Comparison of ENCODE assay signal across 26 mouse cellular contexts in genomic region chr3:96542554-96542953, GRCm38 (mm10). TPM values are rescaled to one million over a fixed set of nuclear protein-coding genes. Genes with fewer than 3 reads are reported as not detected.
A peak's percentile ranks its signal among the peaks of the same experiment; 100 is the strongest.
DNase-seq lines count a peak whose midpoint lies in the region; ATAC-seq and TF ChIP-seq lines count a peak whose summit lies in the region.
"Had no signal": no experiment of that assay in that cellular context is flagged by ENCODE, and none has a peak within 500 bp of the region (broad histone marks: within the 10 kb centered on the region; RNA-seq: fewer than 3 reads in every experiment).

No protein-coding gene starts in this region.

- WGBS in forebrain, embryonic 14.5 days, result 79% methylated on average over 8 of the region's 8 CpGs
- 72% methylated on average over 8 of the region's 8 CpGs for WGBS in forebrain, postnatal 0 days

- no peak overlapping the region for H3K4me2 ChIP-seq in forebrain, embryonic 14.5 days (ENCODE audit: low read length)
- H3K4me2 ChIP-seq in forebrain, postnatal 0 days (ENCODE audit: low read depth), result no peak overlapping the region
- H3K4me2 ChIP-seq: embryonic facial prominence, embryonic 12.5 days; forebrain, embryonic 13.5 days had no signal

- H3K27me3 ChIP-seq in forebrain, embryonic 14.5 days (replicated peaks; ENCODE audit: control insufficient read depth, insufficient read depth, low read length), result no peaks in the 10 kb centered on the region
- no peaks in the 10 kb centered on the region for H3K27me3 ChIP-seq in forebrain, postnatal 0 days (ENCODE audit: insufficient read depth, low read length)
- H3K27me3 ChIP-seq: embryonic facial prominence, embryonic 12.5 days had no signal

- no peaks in the 10 kb centered on the region for H3K4me1 ChIP-seq in forebrain, embryonic 14.5 days (ENCODE audit: control insufficient read depth, insufficient read depth, low read length)
- 0 out of 2 replicates have a peak, but pooled peaks cover 2% of the 10 kb centered on the region for H3K4me1 ChIP-seq in forebrain, postnatal 0 days (ENCODE audit: insufficient read depth)
- H3K4me1 ChIP-seq: forebrain, embryonic 13.5 days had no signal

- H3K27ac ChIP-seq in forebrain, embryonic 14.5 days (ENCODE audit: low read depth, low read length), result no peak overlapping the region
- H3K27ac ChIP-seq in forebrain, postnatal 0 days (ENCODE audit: low read depth, low read length), result no peak overlapping the region
- peak overlapping the region; percentile 77 for H3K27ac ChIP-seq in layer of hippocampus, adult 2 months
- H3K27ac ChIP-seq in left cerebral cortex, adult 2 months, result 0 out of 2 replicates have a peak overlapping the region, but pooled peaks have one; percentile 19
- H3K27ac ChIP-seq: embryonic facial prominence, embryonic 10.5 days; embryonic facial prominence, embryonic 12.5 days; forebrain, embryonic 13.5 days had no signal

- ATAC-seq in forebrain, embryonic 14.5 days, result no peak
- ATAC-seq in forebrain, postnatal 0 days, result no peak
- ATAC-seq: CD4-positive, CD25-positive, alpha-beta regulatory T cell, adult 4 months; forebrain, embryonic 13.5 days; forebrain, embryonic 16.5 days had no signal

- H3K9me3 ChIP-seq in forebrain, embryonic 14.5 days (replicated peaks; ENCODE audit: control insufficient read depth, low read length), result no peaks in the 10 kb centered on the region
- no peaks in the 10 kb centered on the region for H3K9me3 ChIP-seq in forebrain, postnatal 0 days (ENCODE audit: low read length)
- H3K9me3 ChIP-seq: embryonic facial prominence, embryonic 10.5 days; embryonic facial prominence, embryonic 12.5 days; forebrain, embryonic 13.5 days; G1E had no signal

- no peak overlapping the region for H3K9ac ChIP-seq in forebrain, embryonic 14.5 days (ENCODE audit: low read length)
- no peak overlapping the region for H3K9ac ChIP-seq in forebrain, postnatal 0 days
- H3K9ac ChIP-seq: embryonic facial prominence, embryonic 12.5 days; forebrain, embryonic 13.5 days had no signal

- DNase-seq in forebrain, embryonic 14.5 days (ENCODE audit: low spot score), result peak; percentile 27
- no peak for DNase-seq in forebrain, postnatal 0 days
- DNase-seq in layer of hippocampus, adult 2 months (ENCODE audit: low spot score in 2 of 2), result peak in 1 of 2 experiments; percentile 34
- DNase-seq in layer of hippocampus, adult 11-12 months (ENCODE audit: low spot score), result no peak
- no peak for DNase-seq in left cerebral cortex, adult 2 months (ENCODE audit: extremely low spot score in 1 of 2, low spot score in 2 of 2)
- no peak for DNase-seq in left cerebral cortex, adult 9 months (ENCODE audit: low spot score in 2 of 2)
- DNase-seq in lung, postnatal 25 days (ENCODE audit: low spot score), result no peak
- DNase-seq: adrenal gland, adult 2 months; adrenal gland, postnatal 10 days; adrenal gland, postnatal 25 days; B cell, adult 2 months; cerebellum, adult 11-12 months; cerebellum, adult 2 months; cerebellum, adult 9-10 months; cerebellum, postnatal 10 days; cerebellum, postnatal 25 days had no signal

- no peaks in the 10 kb centered on the region for H3K36me3 ChIP-seq in forebrain, embryonic 14.5 days (ENCODE audit: control insufficient read depth, insufficient read depth, low read length)
- no peaks in the 10 kb centered on the region for H3K36me3 ChIP-seq in forebrain, postnatal 0 days (ENCODE audit: insufficient read depth)
- H3K36me3 ChIP-seq: embryonic facial prominence, embryonic 10.5 days; embryonic facial prominence, embryonic 12.5 days; G1E had no signal

- TF ChIP-seq CTCF in forebrain, postnatal 0 days (IDR thresholded peaks at IDR 0.05; ENCODE audit: low read depth), result no peak
- 0 out of 2 replicates have a peak, but pooled peaks have one; percentile 11 for TF ChIP-seq CTCF in layer of hippocampus, adult 2 months (conservative IDR thresholded peaks at IDR 0.05)
- TF ChIP-seq CTCF in left cerebral cortex, adult 2 months (IDR thresholded peaks at IDR 0.05), result no peak

- no peak overlapping the region for H3K4me3 ChIP-seq in forebrain, embryonic 14.5 days (ENCODE audit: low read depth, low read length)
- H3K4me3 ChIP-seq in forebrain, postnatal 0 days (ENCODE audit: low read depth, low read length), result no peak overlapping the region
- no peak overlapping the region for H3K4me3 ChIP-seq in layer of hippocampus, adult 2 months
- no peak overlapping the region for H3K4me3 ChIP-seq in left cerebral cortex, adult 2 months
- H3K4me3 ChIP-seq: embryonic facial prominence, embryonic 10.5 days; embryonic facial prominence, embryonic 12.5 days; forebrain, embryonic 13.5 days had no signal

- intact Hi-C loops in left cerebral cortex, adult 2 months (cut with DNase I), result no loop called here

RNA-seq across cellular contexts. Expression of gene Txnip, which starts 15.2 kb away (rescaled TPM):
- 60.7 and 79.0 TPM in 2 replicates for polyA plus RNA-seq in forebrain, embryonic 14.5 days (2014; fragmentation: Nextera tagmentation; extraction: Ambion mirVana)
- 122 and 176 TPM in 2 replicates for total RNA-seq in forebrain, postnatal 0 days (2014; rRNA removed)
- polyA plus RNA-seq in forebrain, postnatal 0 days (2015; fragmentation: Nextera tagmentation; extraction: Ambion mirVana), result 116 and 135 TPM in 2 replicates
- total RNA-seq in layer of hippocampus, adult 2 months (2021), result 10 to 100 TPM; 22.6 to 36.4 TPM
- total RNA-seq in left cerebral cortex, adult 2 months (2021), result 10 to 100 TPM; 22.4 to 28.2 TPM

RNA-seq across cellular contexts. Expression of gene Hfe2, which starts 17.6 kb away (rescaled TPM):
- polyA plus RNA-seq in forebrain, embryonic 14.5 days (2014; fragmentation: Nextera tagmentation; extraction: Ambion mirVana), result 0.41 and 0.52 TPM in 2 replicates
- 0.54 and 1.6 TPM in 2 replicates for total RNA-seq in forebrain, postnatal 0 days (2014; rRNA removed)
- 0.82 and 1.4 TPM in 2 replicates for polyA plus RNA-seq in forebrain, postnatal 0 days (2015; fragmentation: Nextera tagmentation; extraction: Ambion mirVana)
- under 1 TPM in 1 of 2 experiments, not detected in 1; 0.23 TPM for total RNA-seq in layer of hippocampus, adult 2 months (2021)
- total RNA-seq in left cerebral cortex, adult 2 months (2021), result 1 to 10 TPM; 1.7 to 1.8 TPM
- total RNA-seq: adrenal gland, postnatal 25 days; CH12.LX; G1E had no signal
- polyA plus RNA-seq: G1E had no signal

RNA-seq across cellular contexts. Expression of gene Gm16253, which starts 34.2 kb away (rescaled TPM):
- polyA plus RNA-seq in forebrain, embryonic 14.5 days (2014; fragmentation: Nextera tagmentation; extraction: Ambion mirVana), result 0.45 TPM in 1 of 2 replicates, not detected in the other
- not detected in 2 replicates for total RNA-seq in forebrain, postnatal 0 days (2014; rRNA removed)
- not detected in 2 replicates for polyA plus RNA-seq in forebrain, postnatal 0 days (2015; fragmentation: Nextera tagmentation; extraction: Ambion mirVana)
- total RNA-seq in layer of hippocampus, adult 2 months (2021), result not detected
- total RNA-seq in left cerebral cortex, adult 2 months (2021), result not detected
- total RNA-seq: adrenal gland, adult 2 months; adrenal gland, postnatal 25 days; adrenal gland, postnatal 4 days; G1E had no signal
- polyA plus RNA-seq: adrenal gland, adult 2 months; cerebellum, adult 2 months; cortical plate, adult 2 months; embryonic facial prominence, embryonic 14.5 days; G1E had no signal

RNA-seq across cellular contexts. Expression of gene Polr3gl, which starts 51.4 kb away (rescaled TPM):
- 8.0 and 8.2 TPM in 2 replicates for polyA plus RNA-seq in forebrain, embryonic 14.5 days (2014; fragmentation: Nextera tagmentation; extraction: Ambion mirVana)
- 25.7 and 31.8 TPM in 2 replicates for total RNA-seq in forebrain, postnatal 0 days (2014; rRNA removed)
- polyA plus RNA-seq in forebrain, postnatal 0 days (2015; fragmentation: Nextera tagmentation; extraction: Ambion mirVana), result 27.8 and 35.9 TPM in 2 replicates
- total RNA-seq in layer of hippocampus, adult 2 months (2021), result 10 to 100 TPM; 32.1 to 34.4 TPM
- total RNA-seq in left cerebral cortex, adult 2 months (2021), result 10 to 100 TPM; 26.6 to 28.1 TPM

RNA-seq across cellular contexts. Expression of gene Ankrd34a, which starts 53.9 kb away (rescaled TPM):
- polyA plus RNA-seq in forebrain, embryonic 14.5 days (2014; fragmentation: Nextera tagmentation; extraction: Ambion mirVana), result 11.8 and 14.9 TPM in 2 replicates
- 17.7 and 19.3 TPM in 2 replicates for total RNA-seq in forebrain, postnatal 0 days (2014; rRNA removed)
- 17.6 and 19.2 TPM in 2 replicates for polyA plus RNA-seq in forebrain, postnatal 0 days (2015; fragmentation: Nextera tagmentation; extraction: Ambion mirVana)
- total RNA-seq in layer of hippocampus, adult 2 months (2021), result 10 to 100 TPM; 55.2 to 56.7 TPM
- 10 to 100 TPM; 66.8 to 70.3 TPM for total RNA-seq in left cerebral cortex, adult 2 months (2021)
- polyA plus RNA-seq: CD4-positive, CD25-positive, alpha-beta regulatory T cell, adult 4 months had no signal

Comparison
In these comparisons a context has a peak if more than half of its experiments do, and no peak if none do; other contexts are left out.
1. H3K27ac ChIP-seq: peak in layer of hippocampus, adult 2 months (single experiment) and left cerebral cortex, adult 2 months (single experiment); none in forebrain, embryonic 14.5 days (single experiment) and forebrain, postnatal 0 days (single experiment).